Mouse (Mus musculus) heart, embryonic 11.5 days (tissue): Measurements from ENCODE around the gene Cd59b. TPM values are rescaled to one million over a fixed set of nuclear protein-coding genes. Genes with fewer than 3 reads are reported as not detected.
"Not testable (repeated sequence)": the region's sequence is repeated elsewhere in the genome, so short reads cannot be mapped to it uniquely, and the experiment has no call there.

ENCODE experiments used
- ATAC-seq: fragments of 200-750 bp; cut with Nextera tagmentation; replicated peaks from 2 replicates; pipeline ENCODE4 v1.8.0; 2017; ENCODE audit warnings: moderate library complexity; ENCODE audit not compliant: insufficient number of reproducible peaks, low FRiP score, low TSS enrichment
- H3K27ac ChIP-seq: fragments of 300-500 bp; sonication (generic); 2 replicates; pipeline ENCODE4 v1.5.1; 2014; ENCODE audit warnings: mild to moderate bottlenecking, low read depth, low read length
- H3K27me3 ChIP-seq: fragments of 300-500 bp; sonication (generic); 2 replicates; pipeline ENCODE4 v1.6.1; 2014; ENCODE audit warnings: mild to moderate bottlenecking, low read length, mixed read lengths; ENCODE audit not compliant: control insufficient read depth, insufficient read depth
- H3K36me3 ChIP-seq: fragments of 300-500 bp; sonication (generic); 2 replicates; pipeline ENCODE4 v1.6.1; 2014; ENCODE audit warnings: mild to moderate bottlenecking, low read length, moderate library complexity, mixed read lengths; ENCODE audit not compliant: control insufficient read depth, insufficient read depth
- H3K4me1 ChIP-seq: fragments of 300-500 bp; sonication (generic); 2 replicates; pipeline ENCODE4 v1.6.1; 2014; ENCODE audit warnings: low read length; ENCODE audit not compliant: control insufficient read depth, insufficient read depth
- H3K4me2 ChIP-seq: fragments of 300-500 bp; sonication (generic); 2 replicates; pipeline ENCODE4 v1.6.1; 2014; ENCODE audit warnings: mild to moderate bottlenecking, moderate library complexity
- H3K4me3 ChIP-seq: fragments of 300-500 bp; sonication (generic); 2 replicates; pipeline ENCODE4 v1.5.1; 2014; ENCODE audit warnings: low read depth, low read length
- H3K9ac ChIP-seq: fragments of 300-500 bp; sonication (generic); 2 replicates; pipeline ENCODE4 v1.6.1; 2014; ENCODE audit warnings: mild to moderate bottlenecking, low read depth, low read length, moderate library complexity
- H3K9me3 ChIP-seq: fragments of 300-500 bp; sonication (generic); replicated peaks from 2 replicates; pipeline ENCODE4 v1.6.1; 2016; ENCODE audit warnings: low read length; ENCODE audit not compliant: control insufficient read depth
- WGBS: fragments of 180-500 bp; shearing (Covaris S2); extraction: QIAGEN DNeasy Blood & Tissue Kit; methylation state at CpG from one replicate; pipeline ENCODE4 v1.1.7; 2014; ENCODE audit not compliant: insufficient replicate concordance; 5-methylcytosine and 5-hydroxymethylcytosine counted together
- polyA plus RNA-seq: library from polyadenylated mRNA; unstranded; fragments of >200 nt; fragmentation: Nextera tagmentation; extraction: Ambion mirVana; gene quantifications from 2 replicates; pipeline ENCODE4 v1.2.1, GENCODE M21; 2014

The Cd59b gene
- polyA plus RNA-seq, 1 experiment from 2014 or later, result 15.7 TPM

DNA sequence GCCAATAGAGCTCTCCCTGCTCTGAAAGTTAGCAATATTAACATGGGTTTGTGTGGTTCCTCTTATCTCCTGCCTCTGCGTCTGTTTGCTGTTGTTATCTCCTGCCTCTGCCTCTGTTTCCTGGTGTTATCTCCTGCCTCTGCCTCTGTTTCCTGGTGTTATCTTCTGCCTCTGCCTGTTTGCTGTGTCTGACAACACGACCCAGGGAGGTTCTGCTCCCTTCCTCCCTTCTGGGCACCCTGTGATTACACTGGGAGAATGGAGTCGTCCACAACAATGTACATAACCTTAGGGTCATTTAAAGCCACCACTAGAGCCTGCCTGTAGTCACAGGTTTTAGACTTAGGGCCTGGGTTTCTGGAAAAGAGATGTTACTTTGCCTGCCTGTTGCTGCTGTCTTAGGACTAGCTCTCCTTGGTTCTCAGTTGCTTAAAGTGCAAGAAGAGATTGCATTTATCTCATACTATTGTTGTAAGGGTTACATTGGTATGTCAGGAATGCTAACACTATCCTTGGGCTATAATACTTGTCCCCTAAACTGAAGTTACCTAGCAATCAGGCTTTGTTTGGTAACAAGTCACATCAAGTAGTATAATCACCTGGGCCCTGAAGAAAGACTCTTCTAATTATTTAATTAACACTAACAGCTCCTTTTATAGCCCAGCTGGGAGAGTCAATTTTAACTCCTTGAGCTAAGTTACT is 29.0 kb downstream of the Cd59b start:
- ATAC-seq, result peak; percentile 82
- peaks cover 29% of the 10 kb centered on the region for H3K4me1 ChIP-seq
- WGBS, result 7% methylated on average over 3 of the region's 3 CpGs
- peak overlapping the region; percentile 43; the same call in 1 of the 2 replicates for H3K9ac ChIP-seq
- no peaks in the 10 kb centered on the region for H3K27me3 ChIP-seq
- no peaks in the 10 kb centered on the region for H3K9me3 ChIP-seq
- H3K36me3 ChIP-seq, result no peaks in the 10 kb centered on the region
- peak overlapping the region; percentile 86 for H3K27ac ChIP-seq
- H3K4me2 ChIP-seq, result peak overlapping the region; percentile 54
- H3K4me3 ChIP-seq, result 0 out of 2 replicates have a peak overlapping the region, but pooled peaks have one; percentile 6

DNA sequence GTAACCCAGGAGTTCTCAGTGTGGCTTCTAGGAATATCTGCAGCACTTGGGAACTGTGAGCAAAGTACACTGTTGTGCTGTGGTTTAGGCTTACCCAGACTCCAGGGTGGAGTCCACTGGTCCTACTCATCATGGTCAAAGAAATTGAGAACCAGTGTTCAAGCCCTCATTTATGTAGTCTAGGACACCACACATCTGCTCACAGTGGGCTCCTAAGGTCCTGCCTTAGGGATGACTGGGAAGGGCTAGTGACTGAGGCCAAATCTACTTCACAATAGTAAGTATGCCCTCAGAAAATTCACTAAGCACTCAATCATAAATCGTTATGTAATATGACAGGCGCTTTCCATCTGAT is 29.6 kb downstream of the Cd59b start:
- Histone ChIP-seq H3K4me1 (peaks cover 29% of the 10 kb centered on the region), H3K36me3 (no peaks in the 10 kb centered on the region), H3K4me3 (0 out of 2 replicates have a peak overlapping the region, but pooled peaks have one; percentile 6), H3K27me3 (no peaks in the 10 kb centered on the region), H3K9ac (peak overlapping the region; percentile 43; the same call in 1 of the 2 replicates), H3K27ac (peak overlapping the region; percentile 86), H3K9me3 (no peaks in the 10 kb centered on the region), H3K4me2 (peak overlapping the region; percentile 54)
- WGBS, result 87% methylated on average over 2 of the region's 2 CpGs
- no peak for ATAC-seq

DNA sequence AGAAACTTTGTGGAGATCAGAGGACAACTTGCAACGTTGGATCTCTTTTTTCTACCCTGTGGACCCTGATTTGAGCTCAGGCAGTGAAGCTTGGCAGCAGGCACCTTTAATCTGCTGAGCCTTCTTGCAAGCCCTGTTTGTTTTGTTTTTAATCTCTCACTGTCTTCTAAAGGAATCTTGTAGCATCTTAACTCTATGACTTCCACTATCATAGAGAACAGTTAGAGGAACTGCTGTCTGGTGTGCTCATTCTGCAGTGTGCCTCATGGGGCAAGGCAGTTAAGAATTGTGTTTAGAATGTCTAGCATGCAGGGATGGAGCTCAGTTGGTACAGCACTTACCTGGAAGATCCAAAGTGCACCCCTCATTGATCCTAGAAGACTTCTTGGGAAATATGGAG is 30.3 kb downstream of the Cd59b start:
- no peak for ATAC-seq
- peak overlapping the region; percentile 23 for H3K4me2 ChIP-seq
- no peaks in the 10 kb centered on the region for H3K36me3 ChIP-seq
- 0 out of 2 replicates have a peak overlapping the region, but pooled peaks have one; percentile 6 for H3K4me3 ChIP-seq
- no peaks in the 10 kb centered on the region for H3K27me3 ChIP-seq
- no peak overlapping the region for H3K9ac ChIP-seq
- WGBS, result 58% methylated on average over 1 of the region's 1 CpGs
- no peaks in the 10 kb centered on the region for H3K9me3 ChIP-seq
- H3K4me1 ChIP-seq, result peaks cover 29% of the 10 kb centered on the region
- no peak overlapping the region for H3K27ac ChIP-seq

DNA sequence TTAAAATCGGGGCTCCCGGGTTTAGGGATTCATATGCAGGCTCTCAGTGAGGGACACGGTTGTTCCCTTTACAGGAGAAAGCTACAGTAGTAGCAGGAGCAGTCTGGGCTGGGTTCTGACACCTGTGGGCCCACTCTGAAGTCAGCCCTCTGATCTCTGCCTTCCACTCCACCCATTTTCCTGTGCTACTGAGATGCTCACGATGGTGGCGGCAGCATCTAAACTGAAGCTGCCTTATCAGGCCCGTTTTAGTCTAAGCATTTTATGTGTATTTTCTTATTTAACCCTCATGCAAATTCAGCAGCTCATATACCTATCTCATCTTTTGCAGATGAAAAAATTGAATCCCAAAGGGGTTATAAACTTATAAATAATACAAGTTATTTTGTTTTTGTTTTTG is 35.2 kb downstream of the Cd59b start:
- ATAC-seq, result no peak
- Histone ChIP-seq H3K4me1 (peaks cover 22% of the 10 kb centered on the region), H3K9ac (no peak overlapping the region), H3K4me2 (no peak overlapping the region), H3K36me3 (no peaks in the 10 kb centered on the region), H3K27ac (no peak overlapping the region), H3K9me3 (no peaks in the 10 kb centered on the region), H3K27me3 (no peaks in the 10 kb centered on the region), H3K4me3 (no peak overlapping the region)
- 83% methylated on average over 6 of the region's 6 CpGs for WGBS

DNA sequence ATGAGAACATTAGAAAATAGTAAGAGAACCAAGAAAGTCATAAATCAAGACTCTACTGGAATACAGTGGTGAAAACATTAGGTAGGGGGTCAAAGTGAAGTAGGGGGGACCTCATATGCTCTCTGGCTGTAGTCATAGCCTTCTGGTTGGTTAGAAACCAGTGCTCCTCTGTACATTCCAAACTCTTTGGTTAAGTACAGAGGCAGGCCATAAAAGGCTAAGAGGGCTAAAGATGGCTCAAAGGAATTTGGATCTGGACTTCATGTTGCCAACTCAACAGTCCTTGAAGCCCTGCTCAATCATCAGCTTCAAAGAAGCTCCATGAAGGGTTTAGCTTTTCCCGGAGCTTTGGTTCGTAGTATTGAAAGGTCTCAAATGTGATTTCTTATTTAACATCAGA is 39.4 kb downstream of the Cd59b start:
- H3K4me2 ChIP-seq, H3K9me3 ChIP-seq, H3K4me1 ChIP-seq, H3K9ac ChIP-seq, ATAC-seq, H3K36me3 ChIP-seq, H3K4me3 ChIP-seq, H3K27me3 ChIP-seq: not testable (repeated sequence)
- 32% methylated on average over 2 of the region's 2 CpGs for WGBS
- peak overlapping the region; percentile 70 for H3K27ac ChIP-seq

DNA sequence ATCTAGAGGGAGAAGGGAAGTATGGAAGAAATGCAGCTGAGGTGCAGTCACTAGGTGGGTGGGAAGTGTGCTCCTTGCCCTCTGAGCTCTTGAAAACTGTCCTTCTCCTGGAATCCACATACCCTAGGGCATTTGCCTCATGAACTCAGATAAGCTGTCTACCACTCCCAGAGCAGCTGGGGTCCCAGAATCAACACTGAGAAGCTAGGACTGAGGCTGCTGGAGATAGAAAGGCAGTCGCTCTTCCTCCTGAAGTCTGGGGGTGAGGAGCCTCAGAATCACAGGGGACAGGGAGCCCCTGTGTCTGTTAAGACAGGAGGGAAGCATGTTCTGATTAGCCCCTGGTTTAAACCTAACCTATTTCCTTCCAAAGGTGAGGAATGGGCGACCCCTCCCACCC is 39.9 kb downstream of the Cd59b start:
- ATAC-seq, result no peak
- H3K4me3 ChIP-seq, result no peak overlapping the region
- 25% methylated on average over 2 of the region's 2 CpGs for WGBS
- no peaks in the 10 kb centered on the region for H3K36me3 ChIP-seq
- H3K4me2 ChIP-seq, result 0 out of 2 replicates have a peak overlapping the region, but pooled peaks have one; percentile 1
- H3K27me3 ChIP-seq, result no peaks in the 10 kb centered on the region
- no peak overlapping the region for H3K9ac ChIP-seq
- H3K4me1 ChIP-seq, result peaks cover 6% of the 10 kb centered on the region
- H3K9me3 ChIP-seq, result no peaks in the 10 kb centered on the region
- peak overlapping the region; percentile 70 for H3K27ac ChIP-seq

DNA sequence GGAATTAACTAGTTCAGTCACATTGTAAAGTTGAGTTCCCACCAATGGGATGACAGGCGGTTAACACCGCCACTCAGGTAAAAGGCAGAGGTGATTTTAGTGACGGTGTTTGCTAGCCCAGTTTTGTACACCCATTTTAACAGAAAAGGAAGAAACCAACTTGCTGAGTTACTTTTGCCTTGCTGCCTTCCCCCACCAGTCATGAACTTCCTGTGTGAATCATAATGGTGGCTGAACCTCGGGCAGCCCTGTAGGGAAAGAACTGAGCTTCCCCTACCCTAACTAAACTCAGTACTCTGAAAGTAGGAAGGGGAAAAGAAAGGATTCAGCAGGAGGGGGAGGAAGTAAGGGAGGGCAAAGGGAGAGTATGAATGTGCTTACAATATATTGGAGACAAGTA is 40.4 kb downstream of the Cd59b start:
- Histone ChIP-seq H3K27ac (peak overlapping the region; percentile 70), H3K36me3 (no peaks in the 10 kb centered on the region), H3K4me3 (no peak overlapping the region), H3K27me3 (no peaks in the 10 kb centered on the region), H3K4me1 (peaks cover 6% of the 10 kb centered on the region), H3K9me3 (no peaks in the 10 kb centered on the region), H3K4me2 (no peak overlapping the region), H3K9ac (no peak overlapping the region)
- WGBS, result 76% methylated on average over 4 of the region's 4 CpGs
- ATAC-seq, result no peak

DNA sequence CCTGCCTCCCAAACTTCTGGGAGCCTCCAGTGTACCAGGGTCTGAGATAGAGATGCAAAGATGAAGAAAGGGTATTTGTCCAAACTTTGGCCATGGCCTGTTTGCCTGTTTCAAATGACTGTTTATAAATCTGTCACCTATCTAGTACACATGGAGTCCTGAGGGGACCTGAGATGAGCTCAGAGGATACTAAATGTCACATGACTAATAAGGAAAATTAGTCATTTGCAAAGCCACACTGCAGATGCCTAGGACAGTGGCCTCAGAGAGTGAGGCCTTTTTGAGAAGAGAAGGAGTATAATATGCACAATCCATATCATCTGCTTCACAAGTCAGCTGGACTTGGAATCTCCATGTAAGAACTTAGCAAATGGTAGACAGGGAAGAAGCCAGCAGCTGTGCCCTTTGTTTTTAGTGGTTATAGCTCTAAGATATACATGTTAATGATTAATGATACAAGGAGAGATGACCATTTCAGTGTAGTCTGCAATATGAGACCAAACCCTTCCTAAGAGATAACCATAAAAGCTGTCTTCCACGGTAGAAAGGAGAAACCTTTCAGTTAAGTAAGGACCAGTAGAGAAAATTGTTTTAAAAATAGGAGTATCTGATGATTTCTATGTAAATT is 41.6 kb downstream of the Cd59b start:
- H3K4me1 ChIP-seq, H3K4me3 ChIP-seq, H3K4me2 ChIP-seq, H3K27me3 ChIP-seq, H3K36me3 ChIP-seq, H3K9ac ChIP-seq, H3K27ac ChIP-seq, ATAC-seq, H3K9me3 ChIP-seq: not testable (repeated sequence)
- WGBS, result no CpG with 5 or more reads among the region's 1 CpGs

DNA sequence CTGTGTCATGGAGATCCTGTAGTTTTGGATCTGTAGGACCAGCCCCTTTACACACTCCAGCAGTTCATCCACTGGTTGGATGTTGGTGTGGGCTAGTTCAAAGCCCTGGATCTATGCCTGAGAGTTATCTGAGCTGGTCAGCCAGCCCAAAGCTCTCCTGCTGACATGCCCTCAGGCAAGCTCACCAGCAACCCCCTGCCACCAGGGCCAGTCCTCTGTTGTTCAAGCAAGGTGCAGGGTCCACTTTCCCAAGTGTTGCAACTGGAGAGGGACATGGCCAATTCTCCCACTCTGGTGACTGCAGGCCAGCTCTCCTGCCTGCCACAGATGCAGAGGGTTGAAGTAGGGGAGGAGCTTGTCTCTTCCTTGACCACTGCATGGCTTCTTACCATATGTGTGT is 43.9 kb downstream of the Cd59b start:
- not testable (repeated sequence) for H3K36me3 ChIP-seq, H3K9me3 ChIP-seq, H3K27me3 ChIP-seq, H3K9ac ChIP-seq, ATAC-seq, H3K4me3 ChIP-seq, H3K4me2 ChIP-seq, H3K4me1 ChIP-seq, H3K27ac ChIP-seq
